Mouse (Mus musculus) G1E (cell line): ENCODE data around the gene Ntng1.

ENCODE experiments used
- CTCF ChIP-seq: IDR thresholded peaks from 2 replicates; pipeline ENCODE4 v1.5.1; 2012; ENCODE audit warnings: low read depth, low read length, inconsistent platforms, mixed read lengths
- GATA1 ChIP-seq: IDR thresholded peaks from 2 replicates; pipeline ENCODE4 v1.6.1; 2012; ENCODE audit warnings: borderline replicate concordance, low read length, inconsistent platforms, mixed read lengths
- GATA2 ChIP-seq: IDR thresholded peaks from 2 replicates; pipeline ENCODE4 v1.6.1; 2012; ENCODE audit warnings: low read depth, low read length, inconsistent platforms, borderline replicate concordance
- POLR2AphosphoS5 ChIP-seq: IDR thresholded peaks from 2 replicates; pipeline ENCODE4 v1.6.1; 2012; ENCODE audit warnings: low read depth, low read length, inconsistent platforms; ENCODE audit not compliant: insufficient replicate concordance

GRCm38 (mm10) chr3:110010870-110011626 lies 132.8 kb downstream of the Ntng1 start:
- TF ChIP-seq CTCF (no peak), POLR2AphosphoS5 (no peak), GATA1 (no peak), GATA2 (no peak)
